Mouse (Mus musculus) E14TG2a.4 (cell line): ENCODE measurements around the gene Megf11.

ENCODE experiments used
- CTCF ChIP-seq: conservative IDR thresholded peaks from 2 replicates; pipeline ENCODE4 v1.5.1; 2014; ENCODE audit warnings: low read length
- NANOG ChIP-seq: IDR thresholded peaks from 2 replicates; pipeline ENCODE4 v1.6.1; 2014; ENCODE audit warnings: borderline replicate concordance, low read length, mixed read lengths
- POU5F1 ChIP-seq: IDR thresholded peaks from 2 replicates; pipeline ENCODE4 v1.6.1; 2014; ENCODE audit warnings: low read length, borderline replicate concordance

GRCm38 (mm10) chr9:64531935-64532334, 146.5 kb downstream of the Megf11 start:
- TF ChIP-seq CTCF (no peak), POU5F1 (no peak), NANOG (no peak)
